Mouse (Mus musculus) stomach, postnatal 0 days (tissue): ENCODE measurements around the gene Rft1. TPM values are rescaled to one million over a fixed set of nuclear protein-coding genes. Genes with fewer than 3 reads are reported as not detected.

ENCODE experiments used
- ATAC-seq: fragments of 200-750 bp; cut with Nextera tagmentation; 2 replicates; pipeline ENCODE4 v1.8.0; 2017; ENCODE audit not compliant: low FRiP score, low TSS enrichment
- DNase-seq: peaks from one replicate; pipeline ENCODE4 v3.0.0-alpha.2; 2016; ENCODE audit warnings: low spot score
- H3K27ac ChIP-seq: fragments of 300-500 bp; sonication (generic); replicated peaks from 2 replicates; pipeline ENCODE4 v1.5.1; 2014; ENCODE audit warnings: mild to moderate bottlenecking, control low read depth
- H3K27me3 ChIP-seq: fragments of 300-500 bp; sonication (generic); 2 replicates; pipeline ENCODE4 v1.6.1; 2014; ENCODE audit warnings: low read length; ENCODE audit not compliant: control insufficient read depth, insufficient read depth
- H3K36me3 ChIP-seq: fragments of 300-500 bp; sonication (generic); 2 replicates; pipeline ENCODE4 v1.6.1; 2014; ENCODE audit warnings: low read length, mixed read lengths; ENCODE audit not compliant: control insufficient read depth, insufficient read depth
- H3K4me1 ChIP-seq: fragments of 300-500 bp; sonication (generic); replicated peaks from 2 replicates; pipeline ENCODE4 v1.6.1; 2014; ENCODE audit warnings: antibody characterized with exemption; ENCODE audit not compliant: control insufficient read depth, insufficient read depth
- H3K4me2 ChIP-seq: fragments of 300-500 bp; sonication (generic); replicated peaks from 2 replicates; pipeline ENCODE4 v1.6.1; 2014; ENCODE audit warnings: low read depth, mild to moderate bottlenecking, control low read depth, moderate library complexity
- H3K4me3 ChIP-seq: fragments of 300-500 bp; sonication (generic); 2 replicates; pipeline ENCODE4 v1.5.1; 2014; ENCODE audit warnings: low read depth, low read length, control low read depth
- H3K9ac ChIP-seq: fragments of 300-500 bp; sonication (generic); 2 replicates; pipeline ENCODE4 v1.6.1; 2014; ENCODE audit warnings: mild to moderate bottlenecking, low read length, control low read depth, mixed read lengths
- H3K9me3 ChIP-seq: fragments of 300-500 bp; sonication (generic); 2 replicates; pipeline ENCODE4 v1.6.1; 2016; ENCODE audit warnings: low read length; ENCODE audit not compliant: control insufficient read depth
- CTCF ChIP-seq: IDR thresholded peaks from 2 replicates; pipeline ENCODE4 v1.5.1; 2016; ENCODE audit warnings: antibody characterized with exemption, low read depth, mild to moderate bottlenecking, moderate library complexity
- EP300 ChIP-seq: optimal IDR thresholded peaks from 2 replicates; pipeline ENCODE3; 2016; ENCODE audit warnings: antibody characterized with exemption
- WGBS: fragments of 180-500 bp; shearing (Covaris S2); extraction: QIAGEN DNeasy Blood & Tissue Kit; methylation state at CpG from one replicate; pipeline ENCODE4 v1.1.7; 2014; 5-methylcytosine and 5-hydroxymethylcytosine counted together
- polyA plus RNA-seq: library from polyadenylated mRNA; unstranded; fragments of >200 nt; fragmentation: Nextera tagmentation; extraction: Ambion mirVana; gene quantifications from 2 replicates; pipeline ENCODE4 v1.2.1, GENCODE M21; 2015

Gene Rft1
- polyA plus RNA-seq, 1 experiment from 2014 or later: 12.3 TPM

DNA sequence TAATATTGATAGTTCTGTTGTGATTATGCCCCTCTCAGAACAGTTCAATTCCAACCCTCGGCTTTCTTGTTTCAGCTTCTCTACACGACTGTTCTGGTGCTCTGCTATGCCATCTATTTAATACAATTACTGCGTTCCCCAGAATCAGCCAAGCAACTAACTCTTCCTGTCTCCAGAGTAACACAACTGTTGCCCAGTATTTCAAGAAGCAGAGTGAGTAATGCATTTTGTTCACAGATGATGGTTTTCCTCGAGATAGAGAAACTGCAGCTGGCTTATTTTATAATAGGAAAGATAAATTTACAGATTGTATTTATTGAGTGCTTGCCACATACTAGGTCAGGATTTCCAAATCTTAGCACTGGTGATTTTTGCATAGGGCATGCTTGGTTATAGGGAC, 12.4 kb downstream of the Rft1 start:
- Histone ChIP-seq H3K9me3 (no peaks in the 10 kb centered on the region), H3K4me2 (no peak overlapping the region), H3K36me3 (peaks cover 9% of the 10 kb centered on the region), H3K4me3 (no peak overlapping the region), H3K27me3 (no peaks in the 10 kb centered on the region), H3K4me1 (no peaks in the 10 kb centered on the region), H3K9ac (no peak overlapping the region), H3K27ac (no peak overlapping the region)
- TF ChIP-seq EP300: no peak
- no peak for TF ChIP-seq CTCF
- no peak for DNase-seq
- no peak for ATAC-seq
- 82% methylated on average over 4 of the region's 4 CpGs for WGBS

GRCm38 (mm10) chr14:30670161-30670560, 16.0 kb downstream of the Rft1 start:
- peaks cover 5% of the 10 kb centered on the region for H3K36me3 ChIP-seq
- no peak overlapping the region for H3K9ac ChIP-seq
- 94% methylated on average over 6 of the region's 6 CpGs for WGBS
- no peak for TF ChIP-seq CTCF
- no peak for TF ChIP-seq EP300
- no peaks in the 10 kb centered on the region for H3K9me3 ChIP-seq
- no peak overlapping the region for H3K4me2 ChIP-seq
- H3K27me3 ChIP-seq: no peaks in the 10 kb centered on the region
- ATAC-seq (no peak), DNase-seq (no peak)
- H3K4me3 ChIP-seq: no peak overlapping the region
- no peaks in the 10 kb centered on the region for H3K4me1 ChIP-seq
- H3K27ac ChIP-seq: no peak overlapping the region

- 67% methylated on average over 15 of the region's 15 CpGs for WGBS
- Histone ChIP-seq H3K36me3 (peaks cover 4% of the 10 kb centered on the region), H3K4me1 (no peaks in the 10 kb centered on the region), H3K9me3 (no peaks in the 10 kb centered on the region), H3K27ac (peak overlapping the region; percentile 67; the same call in 1 of the 2 replicates), H3K4me3 (no peak overlapping the region), H3K27me3 (no peaks in the 10 kb centered on the region), H3K4me2 (no peak overlapping the region), H3K9ac (no peak overlapping the region)
- TF ChIP-seq CTCF (no peak), EP300 (no peak)
- ATAC-seq (no peak; the same call in 1 of the 2 replicates), DNase-seq (no peak)
Measured at GRCm38 (mm10) chr14:30671095-30671985, 17.2 kb downstream of the Rft1 start.

- no peak overlapping the region for H3K4me2 ChIP-seq
- H3K9ac ChIP-seq: no peak overlapping the region
- H3K4me1 ChIP-seq: no peaks in the 10 kb centered on the region
- H3K27me3 ChIP-seq: no peaks in the 10 kb centered on the region
- H3K27ac ChIP-seq: no peak overlapping the region
- no peaks in the 10 kb centered on the region for H3K9me3 ChIP-seq
- 4% methylated on average over 3 of the region's 3 CpGs for WGBS
- ATAC-seq: peak; percentile 89
- H3K4me3 ChIP-seq: no peak overlapping the region
- TF ChIP-seq CTCF (peak; percentile 97), EP300 (no peak)
- DNase-seq: peak; percentile 88
- peaks cover 6% of the 10 kb centered on the region; the same call in 1 of the 2 replicates for H3K36me3 ChIP-seq
Measured at GRCm38 (mm10) chr14:30671986-30672312, 17.8 kb downstream of the Rft1 start.

DNA sequence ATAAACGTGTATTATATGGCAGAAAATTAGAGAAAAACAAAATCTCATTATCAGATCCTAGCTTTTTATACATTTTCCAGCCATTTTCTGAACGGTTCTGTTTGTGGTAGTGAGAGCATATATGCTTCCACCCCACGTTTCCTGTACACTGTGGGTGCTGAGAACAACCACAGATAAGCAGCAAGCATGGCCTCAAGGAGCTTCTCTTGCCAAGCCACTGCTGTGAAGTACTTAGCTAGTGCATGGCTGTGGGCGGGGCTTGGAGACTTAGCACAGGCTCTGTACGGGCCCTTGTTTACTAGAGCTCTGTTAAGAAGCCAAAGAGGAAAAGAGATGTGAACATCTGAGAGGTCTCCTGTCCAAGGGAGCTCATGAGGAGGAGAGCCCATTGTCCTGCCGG, 20.8 kb downstream of the Rft1 start:
- WGBS: 67% methylated on average over 6 of the region's 6 CpGs
- ATAC-seq: no peak
- Histone ChIP-seq H3K27me3 (no peaks in the 10 kb centered on the region), H3K4me1 (no peaks in the 10 kb centered on the region), H3K27ac (no peak overlapping the region), H3K36me3 (peaks cover 20% of the 10 kb centered on the region), H3K9ac (no peak overlapping the region), H3K4me2 (no peak overlapping the region), H3K4me3 (no peak overlapping the region), H3K9me3 (no peaks in the 10 kb centered on the region)
- DNase-seq: no peak
- no peak for TF ChIP-seq CTCF
- no peak for TF ChIP-seq EP300

DNA sequence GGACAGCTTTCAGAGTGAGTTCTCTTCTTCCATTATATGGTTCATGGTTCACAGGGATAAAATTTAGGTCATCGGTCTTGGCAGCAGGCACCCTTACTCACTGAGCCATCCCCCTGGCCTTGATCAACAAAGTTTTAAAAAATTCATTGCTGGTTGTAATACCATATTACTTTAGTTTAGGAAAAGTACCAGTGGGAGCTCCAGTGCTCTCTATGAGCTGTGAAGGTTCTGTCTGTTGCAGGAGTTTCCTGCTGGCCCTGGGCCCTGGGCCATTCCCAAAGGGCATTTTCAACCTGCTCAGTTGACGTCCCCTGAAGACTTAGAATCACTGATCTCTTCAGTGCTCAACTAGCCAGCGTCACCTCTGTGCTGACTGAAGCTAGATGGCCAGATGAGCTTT, 28.0 kb downstream of the Rft1 start:
- DNase-seq (no peak), ATAC-seq (no peak)
- Histone ChIP-seq H3K27me3 (no peaks in the 10 kb centered on the region), H3K4me3 (no peak overlapping the region), H3K4me2 (no peak overlapping the region), H3K27ac (no peak overlapping the region), H3K9me3 (no peaks in the 10 kb centered on the region), H3K4me1 (no peaks in the 10 kb centered on the region), H3K36me3 (peaks cover 26% of the 10 kb centered on the region), H3K9ac (no peak overlapping the region)
- TF ChIP-seq EP300 (no peak), CTCF (no peak)
- 92% methylated on average over 3 of the region's 3 CpGs for WGBS
